Mouse (Mus musculus): Measurements from ENCODE around the gene Tes3-ps. TPM values are rescaled to one million over a fixed set of nuclear protein-coding genes. Genes with fewer than 3 reads are reported as not detected.

Tes3-ps gene
- polyA plus RNA-seq (2015; fragmentation: Nextera tagmentation; extraction: Ambion mirVana): 0.56 TPM in 2 replicates

GRCm38 (mm10) chr13:49492376-49493368, at the start of gene Tes3-ps:
Tes3-ps (plus strand) TSS chr13:49493318.

GRCm38 (mm10) chr13:49504510-49504909, 11.4 kb downstream of the Tes3-ps start, which contains the start of gene Ecm2:
Ecm2 (plus strand) TSS chr13:49504810.

GRCm38 (mm10) chr13:49544279-49544678, 51.2 kb downstream of the Tes3-ps start, which contains the start of gene Aspn:
Aspn (plus strand) TSS chr13:49544443.

Other genes starting within 250 kb of the Tes3-ps start
- 1.0 and 1.3 TPM in 2 replicates for gene Susd3, start 244.6 kb upstream of the Tes3-ps start, polyA plus RNA-seq (2015; fragmentation: Nextera tagmentation; extraction: Ambion mirVana)
- gene Fgd3, start 173.0 kb upstream of the Tes3-ps start, polyA plus RNA-seq (2015; fragmentation: Nextera tagmentation; extraction: Ambion mirVana): 0.05 and 0.19 TPM in 2 replicates
- gene Bicd2, start 151.7 kb upstream of the Tes3-ps start, polyA plus RNA-seq (2015; fragmentation: Nextera tagmentation; extraction: Ambion mirVana): 20.2 and 20.9 TPM in 2 replicates
- 8.5 and 8.6 TPM in 2 replicates for gene Ippk, start 72.1 kb upstream of the Tes3-ps start, polyA plus RNA-seq (2015; fragmentation: Nextera tagmentation; extraction: Ambion mirVana)
- 3.9 TPM in 2 replicates for gene Ecm2, start 11.5 kb downstream of the Tes3-ps start, polyA plus RNA-seq (2015; fragmentation: Nextera tagmentation; extraction: Ambion mirVana)
- 190 and 261 TPM in 2 replicates for gene Aspn, start 51.1 kb downstream of the Tes3-ps start, polyA plus RNA-seq (2015; fragmentation: Nextera tagmentation; extraction: Ambion mirVana)
- gene Omd, start 89.1 kb downstream of the Tes3-ps start, polyA plus RNA-seq (2015; fragmentation: Nextera tagmentation; extraction: Ambion mirVana): 0.95 and 1.0 TPM in 2 replicates
- 177 and 186 TPM in 2 replicates for gene Ogn, start 114.7 kb downstream of the Tes3-ps start, polyA plus RNA-seq (2015; fragmentation: Nextera tagmentation; extraction: Ambion mirVana)
- 10.7 and 11.2 TPM in 2 replicates for gene Cenpp, start 159.5 kb downstream of the Tes3-ps start, polyA plus RNA-seq (2015; fragmentation: Nextera tagmentation; extraction: Ambion mirVana)
- gene Nol8, start 159.8 kb downstream of the Tes3-ps start, polyA plus RNA-seq (2015; fragmentation: Nextera tagmentation; extraction: Ambion mirVana): 6.5 and 8.0 TPM in 2 replicates
- 24.6 and 25.8 TPM in 2 replicates for gene Iars, start 188.8 kb downstream of the Tes3-ps start, polyA plus RNA-seq (2015; fragmentation: Nextera tagmentation; extraction: Ambion mirVana)

Measured in skeletal muscle tissue, postnatal 0 days (tissue).